Mouse (Mus musculus) hindbrain, postnatal 0 days (tissue): ENCODE measurements around the gene Hsf5. TPM values are rescaled to one million over a fixed set of nuclear protein-coding genes. Genes with fewer than 3 reads are reported as not detected.

Experiments
- ATAC-seq: fragments of 200-750 bp; cut with Nextera tagmentation; 2 replicates; pipeline ENCODE4 v1.8.0; 2017; ENCODE audit warnings: mild to moderate bottlenecking, moderate TSS enrichment, moderate library complexity
- DNase-seq: peaks from one replicate; pipeline ENCODE4 v3.0.0-alpha.2; 2015; ENCODE audit warnings: low spot score
- H3K27ac ChIP-seq: fragments of 300-500 bp; sonication (generic); 2 replicates; pipeline ENCODE4 v1.5.1; 2014; ENCODE audit warnings: mild to moderate bottlenecking
- H3K27me3 ChIP-seq: fragments of 300-500 bp; sonication (generic); 2 replicates; pipeline ENCODE4 v1.6.1; 2014; ENCODE audit warnings: low read length, mixed read lengths; ENCODE audit not compliant: insufficient read depth
- H3K36me3 ChIP-seq: fragments of 300-500 bp; sonication (generic); 2 replicates; pipeline ENCODE4 v1.6.1; 2014; ENCODE audit warnings: low read length, mixed read lengths; ENCODE audit not compliant: insufficient read depth
- H3K4me1 ChIP-seq: fragments of 300-500 bp; sonication (generic); 2 replicates; pipeline ENCODE4 v1.6.1; 2014; ENCODE audit warnings: antibody characterized with exemption, low read length, mixed read lengths; ENCODE audit not compliant: insufficient read depth
- H3K4me2 ChIP-seq: fragments of 300-500 bp; sonication (generic); 2 replicates; pipeline ENCODE4 v1.6.1; 2014; ENCODE audit warnings: low read depth, mild to moderate bottlenecking, low read length, moderate library complexity, mixed read lengths
- H3K4me3 ChIP-seq: fragments of 300-500 bp; sonication (generic); 2 replicates; pipeline ENCODE4 v1.5.1; 2014; ENCODE audit warnings: low read length
- H3K9ac ChIP-seq: fragments of 300-500 bp; sonication (generic); replicated peaks from 2 replicates; pipeline ENCODE4 v1.6.1; 2014; ENCODE audit warnings: mild to moderate bottlenecking, low read length, moderate library complexity, mixed read lengths
- H3K9me3 ChIP-seq: fragments of 300-500 bp; sonication (generic); 2 replicates; pipeline ENCODE4 v1.6.1; 2016; ENCODE audit warnings: low read length, mixed read lengths
- CTCF ChIP-seq: IDR thresholded peaks from 2 replicates; pipeline ENCODE4 v1.5.1; 2016; ENCODE audit warnings: antibody characterized with exemption, control low read depth, low read depth
- WGBS: fragments of 180-500 bp; shearing (Covaris S2); extraction: QIAGEN DNeasy Blood & Tissue Kit; methylation state at CpG from one replicate; pipeline ENCODE4 v1.1.7; 2014; 5-methylcytosine and 5-hydroxymethylcytosine counted together
- polyA plus RNA-seq: library from polyadenylated mRNA; unstranded; fragments of >200 nt; fragmentation: Nextera tagmentation; extraction: Ambion mirVana; gene quantifications from 2 replicates; pipeline ENCODE4 v1.2.1, GENCODE M21; 2015
- total RNA-seq: library from RNA; depleted of rRNA; stranded (reverse); fragments of >200 nt; gene quantifications from 2 replicates; pipeline ENCODE4 v1.2.3, GENCODE M21; 2014; rRNA removed

The Hsf5 gene
- total RNA-seq: 0.10 and 0.29 TPM in 2 replicates
- 0.20 and 0.33 TPM in 2 replicates for polyA plus RNA-seq

GRCm38 (mm10) chr11:87616790-87617474, at the start of gene Hsf5:
Gene Hsf5, plus strand, starts transcription at chr11:87617164.
- Histone ChIP-seq H3K27ac (no peak within 1 kb of the TSS), H3K9ac (no peak within 1 kb of the TSS), H3K36me3 (peaks cover 65% of the 10 kb centered on the region), H3K4me3 (no peak within 1 kb of the TSS), H3K9me3 (no peaks in the 10 kb centered on the region), H3K4me2 (no peak within 1 kb of the TSS), H3K4me1 (no peaks in the 10 kb centered on the region), H3K27me3 (no peaks in the 10 kb centered on the region)
- ATAC-seq (no peak), DNase-seq (no peak)
- 91% methylated on average over 67 of the region's 69 CpGs for WGBS
- TF ChIP-seq CTCF: no peak

GRCm38 (mm10) chr11:87568255-87568953, 48.6 kb upstream of the Hsf5 start, which contains the start of gene Sept4:
Gene Sept4, plus strand, starts transcription at chr11:87568903.
- WGBS: 78% methylated on average over 7 of the region's 7 CpGs
- no peaks in the 10 kb centered on the region for H3K27me3 ChIP-seq
- H3K4me1 ChIP-seq: no peaks in the 10 kb centered on the region
- ATAC-seq: no peak
- no peaks in the 10 kb centered on the region for H3K36me3 ChIP-seq
- H3K4me3 ChIP-seq: no peak within 1 kb of the TSS
- TF ChIP-seq CTCF: no peak
- H3K4me2 ChIP-seq: no peak within 1 kb of the TSS
- H3K9ac ChIP-seq: no peak within 1 kb of the TSS
- DNase-seq: no peak
- H3K27ac ChIP-seq: no peak within 1 kb of the TSS
- H3K9me3 ChIP-seq: no peaks in the 10 kb centered on the region

- Histone ChIP-seq H3K9me3 (no peaks in the 10 kb centered on the region), H3K27me3 (no peaks in the 10 kb centered on the region), H3K9ac (no peak overlapping the region), H3K4me2 (no peak overlapping the region), H3K4me3 (no peak overlapping the region), H3K36me3 (no peaks in the 10 kb centered on the region), H3K27ac (no peak overlapping the region), H3K4me1 (no peaks in the 10 kb centered on the region)
- no peak for DNase-seq
- 70% methylated on average over 5 of the region's 5 CpGs for WGBS
- ATAC-seq: no peak
- TF ChIP-seq CTCF: no peak
Observed at GRCm38 (mm10) chr11:87570743-87571142, 46.2 kb upstream of the Hsf5 start.

- ATAC-seq: no peak
- H3K4me2 ChIP-seq: no peak overlapping the region
- no peak overlapping the region for H3K27ac ChIP-seq
- no peaks in the 10 kb centered on the region for H3K27me3 ChIP-seq
- H3K9me3 ChIP-seq: no peaks in the 10 kb centered on the region
- 86% methylated on average over 1 of the region's 1 CpGs for WGBS
- no peak for DNase-seq
- TF ChIP-seq CTCF: no peak
- H3K9ac ChIP-seq: no peak overlapping the region
- no peaks in the 10 kb centered on the region for H3K4me1 ChIP-seq
- no peaks in the 10 kb centered on the region for H3K36me3 ChIP-seq
- no peak overlapping the region for H3K4me3 ChIP-seq
Observed at GRCm38 (mm10) chr11:87571361-87571950, 45.5 kb upstream of the Hsf5 start.

GRCm38 (mm10) chr11:87573751-87574150, 43.2 kb upstream of the Hsf5 start:
- DNase-seq: peak; percentile 31
- H3K27me3 ChIP-seq: no peaks in the 10 kb centered on the region
- H3K4me3 ChIP-seq: no peak overlapping the region
- 61% methylated on average over 7 of the region's 7 CpGs for WGBS
- no peaks in the 10 kb centered on the region for H3K9me3 ChIP-seq
- no peak overlapping the region for H3K9ac ChIP-seq
- H3K4me2 ChIP-seq: no peak overlapping the region
- no peaks in the 10 kb centered on the region for H3K36me3 ChIP-seq
- no peak for TF ChIP-seq CTCF
- ATAC-seq: no peak; the same call in 1 of the 2 replicates
- H3K27ac ChIP-seq: no peak overlapping the region
- H3K4me1 ChIP-seq: peaks cover 6% of the 10 kb centered on the region; the same call in 1 of the 2 replicates

- H3K4me1 ChIP-seq: peaks cover 6% of the 10 kb centered on the region; the same call in 1 of the 2 replicates
- no peak overlapping the region for H3K27ac ChIP-seq
- H3K9ac ChIP-seq: no peak overlapping the region
- no peaks in the 10 kb centered on the region for H3K9me3 ChIP-seq
- no peaks in the 10 kb centered on the region for H3K36me3 ChIP-seq
- DNase-seq (no peak), ATAC-seq (no peak)
- no peak for TF ChIP-seq CTCF
- 69% methylated on average over 21 of the region's 21 CpGs for WGBS
- no peak overlapping the region for H3K4me3 ChIP-seq
- no peak overlapping the region for H3K4me2 ChIP-seq
- H3K27me3 ChIP-seq: no peaks in the 10 kb centered on the region
Observed at GRCm38 (mm10) chr11:87574520-87575180, 42.3 kb upstream of the Hsf5 start.
